In the genomic region with DNA sequence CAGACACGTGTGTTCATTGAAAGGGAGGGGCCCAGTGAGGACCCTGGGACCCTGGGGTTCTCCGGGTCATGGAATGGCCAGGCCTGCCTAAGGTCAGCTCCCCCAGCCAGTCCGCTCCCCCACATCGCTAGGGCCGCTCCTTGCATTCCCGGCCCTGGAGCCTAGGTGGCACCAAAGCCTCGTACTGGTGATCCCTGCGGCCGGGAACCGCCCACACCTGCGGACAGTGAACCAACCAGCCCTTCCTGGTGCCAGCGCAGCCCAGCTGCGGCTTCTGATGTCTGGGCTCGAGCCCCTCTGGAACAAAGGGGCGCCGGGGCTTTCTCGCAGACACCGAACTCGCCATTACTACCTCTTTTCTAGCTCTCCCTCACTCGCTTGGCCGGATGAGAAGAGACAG, we compare ENCODE assay signal across 8 mouse cellular contexts. TPM values are rescaled to one million over a fixed set of nuclear protein-coding genes. Genes with fewer than 3 reads are reported as not detected.
DNase-seq lines count a peak whose midpoint lies in the region; ATAC-seq and TF ChIP-seq lines count a peak whose summit lies in the region.

No protein-coding gene starts in this region.

- H3K27me3 ChIP-seq in embryonic facial prominence, embryonic 13.5 days, result peaks cover 63% of the 10 kb centered on the region
- peaks cover 6% of the 10 kb centered on the region; the same call in 1 of the 2 replicates for H3K27me3 ChIP-seq in heart, adult 2 months (ENCODE audit: control insufficient read depth, insufficient read depth, low read length)
- peaks cover 29% of the 10 kb centered on the region for H3K27me3 ChIP-seq in limb, embryonic 14.5 days (ENCODE audit: control insufficient read depth, insufficient read depth, low read length)
- peaks cover 45% of the 10 kb centered on the region for H3K27me3 ChIP-seq in midbrain, embryonic 16.5 days (ENCODE audit: control insufficient read depth, insufficient read depth, low read depth, low read length)
- peaks cover 22% of the 10 kb centered on the region for H3K27me3 ChIP-seq in spleen, adult 2 months (ENCODE audit: control insufficient read depth, insufficient read depth, low read length)

- no peaks in the 10 kb centered on the region for H3K9me3 ChIP-seq in embryonic facial prominence, embryonic 13.5 days
- H3K9me3 ChIP-seq in limb, embryonic 14.5 days (ENCODE audit: control insufficient read depth, low read length), result no peaks in the 10 kb centered on the region
- H3K9me3 ChIP-seq in midbrain, embryonic 16.5 days (replicated peaks; ENCODE audit: control insufficient read depth, low read length, poor library complexity, severe bottlenecking), result no peaks in the 10 kb centered on the region

- no peaks in the 10 kb centered on the region for H3K79me2 ChIP-seq in heart, adult 2 months (replicated peaks; ENCODE audit: control insufficient read depth, insufficient read depth, low read length)

- ATAC-seq in embryonic facial prominence, embryonic 13.5 days (ENCODE audit: insufficient number of reproducible peaks, insufficient read depth, low FRiP score, low TSS enrichment, low read depth), result peak; percentile 26; the same call in 1 of the 2 replicates
- peak; percentile 79; the same call in 1 of the 2 replicates for ATAC-seq in limb, embryonic 14.5 days (ENCODE audit: low FRiP score, low read depth)
- ATAC-seq in midbrain, embryonic 16.5 days, result peak; percentile 86

- 0 out of 2 replicates have a peak, but pooled peaks have one; percentile 32 for TF ChIP-seq EP300 in heart, adult 2 months (IDR thresholded peaks at IDR 0.05; ENCODE audit: insufficient read depth, low read depth, low read length)

- peak overlapping the region; percentile 91 for H3K4me2 ChIP-seq in embryonic facial prominence, embryonic 13.5 days
- peak overlapping the region; percentile 81 for H3K4me2 ChIP-seq in limb, embryonic 14.5 days (replicated peaks; ENCODE audit: low read depth, low read length, severe bottlenecking)
- peak overlapping the region; percentile 75 for H3K4me2 ChIP-seq in midbrain, embryonic 16.5 days (ENCODE audit: low read length)

- H3K4me1 ChIP-seq in embryonic facial prominence, embryonic 13.5 days, result peaks cover 23% of the 10 kb centered on the region
- H3K4me1 ChIP-seq in heart, adult 2 months (ENCODE audit: control insufficient read depth, insufficient read depth, low read length), result peaks cover 2% of the 10 kb centered on the region; the same call in 1 of the 2 replicates
- H3K4me1 ChIP-seq in limb, embryonic 14.5 days (ENCODE audit: control insufficient read depth, insufficient read depth, low read length), result peaks cover 9% of the 10 kb centered on the region; the same call in 1 of the 2 replicates
- H3K4me1 ChIP-seq in midbrain, embryonic 16.5 days (ENCODE audit: control insufficient read depth, insufficient read depth, low read length), result peaks cover 14% of the 10 kb centered on the region
- peaks cover 9% of the 10 kb centered on the region; the same call in 1 of the 2 replicates for H3K4me1 ChIP-seq in spleen, adult 2 months (ENCODE audit: control insufficient read depth, insufficient read depth, insufficient read length)

- H3K4me3 ChIP-seq in embryonic facial prominence, embryonic 13.5 days, result peak overlapping the region; percentile 49
- peak overlapping the region; percentile 55 for H3K4me3 ChIP-seq in heart, adult 2 months
- H3K4me3 ChIP-seq in limb, embryonic 14.5 days (replicated peaks; ENCODE audit: low read length), result peak overlapping the region; percentile 46
- H3K4me3 ChIP-seq in midbrain, embryonic 16.5 days (ENCODE audit: low read depth, low read length), result peak overlapping the region; percentile 44
- peak overlapping the region; percentile 47; the same call in 1 of the 2 replicates for H3K4me3 ChIP-seq in spleen, adult 2 months (ENCODE audit: extremely low read depth, insufficient read depth, insufficient read length)

- H3K9ac ChIP-seq in embryonic facial prominence, embryonic 13.5 days, result no peak overlapping the region
- H3K9ac ChIP-seq in heart, adult 2 months (ENCODE audit: low read depth, low read length), result no peak overlapping the region
- H3K9ac ChIP-seq in limb, embryonic 14.5 days (ENCODE audit: low read depth, low read length, severe bottlenecking), result 0 out of 2 replicates have a peak overlapping the region, but pooled peaks have one; percentile 8
- peak overlapping the region; percentile 40 for H3K9ac ChIP-seq in midbrain, embryonic 16.5 days (ENCODE audit: low read depth, low read length)

- peak; percentile 78 for DNase-seq in 416B (ENCODE audit: low read depth)
- DNase-seq in adrenal gland, postnatal 36 days, result peak; percentile 84 to 89
- DNase-seq in heart, adult 2 months, result peak; percentile 78 to 86
- DNase-seq in kidney, adult 18-20 months, result peak; percentile 86
- DNase-seq in limb, embryonic 14.5 days (ENCODE audit: low spot score), result peak; percentile 78
- peak; percentile 28 to 73 for DNase-seq in spleen, adult 2 months (ENCODE audit: low read depth in 1 of 2, low spot score in 2 of 2)

- no peaks in the 10 kb centered on the region for H3K36me3 ChIP-seq in embryonic facial prominence, embryonic 13.5 days
- no peaks in the 10 kb centered on the region for H3K36me3 ChIP-seq in heart, adult 2 months (ENCODE audit: control insufficient read depth, insufficient read depth, low read length)
- no peaks in the 10 kb centered on the region for H3K36me3 ChIP-seq in limb, embryonic 14.5 days (ENCODE audit: control insufficient read depth, insufficient read depth, low read length)
- no peaks in the 10 kb centered on the region for H3K36me3 ChIP-seq in midbrain, embryonic 16.5 days (ENCODE audit: control insufficient read depth, insufficient read depth, low read length)
- no peaks in the 10 kb centered on the region for H3K36me3 ChIP-seq in spleen, adult 2 months (ENCODE audit: control insufficient read depth, insufficient read depth, low read length)

- TF ChIP-seq POLR2A in heart, adult 2 months (IDR thresholded peaks at IDR 0.05; ENCODE audit: insufficient read depth, low read depth, low read length), result no peak
- TF ChIP-seq POLR2A in limb, embryonic 14.5 days (IDR thresholded peaks at IDR 0.05; ENCODE audit: borderline replicate concordance, extremely low read depth, insufficient read depth, insufficient read length), result no peak
- no peak for TF ChIP-seq POLR2A in spleen, adult 2 months (IDR thresholded peaks at IDR 0.05; ENCODE audit: low read depth, low read length)

- intact Hi-C loops in heart, adult 2 months (cut with DNase I), result loop anchor here (1.0 to 5.0 kb wide), 2 partner anchors 70 to 96 kb away; no protein-coding TSS in a partner anchor

- under 1% methylated on average over 21 of the region's 21 CpGs for WGBS in embryonic facial prominence, embryonic 13.5 days
- under 1% methylated on average over 21 of the region's 21 CpGs for WGBS in heart, adult 2 months
- under 1% methylated on average over 21 of the region's 21 CpGs for WGBS in limb, embryonic 14.5 days
- under 1% methylated on average over 19 of the region's 21 CpGs for WGBS in midbrain, embryonic 16.5 days
- WGBS in spleen, adult 2 months, result 2% methylated on average over 21 of the region's 21 CpGs

- TF ChIP-seq CTCF in heart, adult 2 months (IDR thresholded peaks at IDR 0.05), result peak; percentile 97
- TF ChIP-seq CTCF in spleen, adult 2 months (IDR thresholded peaks at IDR 0.05; ENCODE audit: extremely low read depth, insufficient read depth, insufficient read length, insufficient replicate concordance), result peak; percentile 69; the same call in 1 of the 2 replicates

- no peak overlapping the region for H3K27ac ChIP-seq in embryonic facial prominence, embryonic 13.5 days
- no peak overlapping the region for H3K27ac ChIP-seq in heart, adult 2 months
- no peak overlapping the region for H3K27ac ChIP-seq in limb, embryonic 14.5 days (replicated peaks; ENCODE audit: low read depth, low read length)
- no peak overlapping the region for H3K27ac ChIP-seq in midbrain, embryonic 16.5 days (ENCODE audit: low read length)
- H3K27ac ChIP-seq in spleen, adult 2 months (ENCODE audit: insufficient read depth, low read length), result no peak overlapping the region

RNA-seq across cellular contexts. Expression of a gene that starts 1.1 kb away (rescaled TPM):
- 10 to 100 TPM; 25.6 to 42.2 TPM for total RNA-seq in adrenal gland, postnatal 36 days (2021)
- 0.89 and 0.91 TPM in 2 replicates for polyA plus RNA-seq in embryonic facial prominence, embryonic 13.5 days (2015; fragmentation: Nextera tagmentation; extraction: Ambion mirVana)
- 1 to 10 TPM in 1 of 2 experiments, under 1 TPM in 1; 0.73 to 1.8 TPM for total RNA-seq in heart, adult 2 months (2021)
- 1.7 and 2.1 TPM in 2 replicates for polyA plus RNA-seq in heart, adult 2 months (2012; rRNA removed)
- polyA plus RNA-seq in limb, embryonic 14.5 days (2012; rRNA removed), result 0.79 and 1.5 TPM in 2 replicates
- polyA plus RNA-seq in limb, embryonic 14.5 days (2014; fragmentation: Nextera tagmentation; extraction: Ambion mirVana), result 0.90 and 1.2 TPM in 2 replicates
- polyA plus RNA-seq in midbrain, embryonic 16.5 days (2015; fragmentation: Nextera tagmentation; extraction: Ambion mirVana), result 7.8 and 10.9 TPM in 2 replicates
- polyA plus RNA-seq in spleen, adult 2 months (2012; rRNA removed), result 6.1 and 6.2 TPM in 2 replicates

Comparison
In these comparisons a context has a peak if more than half of its experiments do, and no peak if none do; other contexts are left out.
1. ATAC-seq: peak in every context shown above with its lines; median percentile 86 in midbrain, embryonic 16.5 days; 79 in limb, embryonic 14.5 days; 26 in embryonic facial prominence, embryonic 13.5 days.
2. H3K9ac ChIP-seq: peak in limb, embryonic 14.5 days (single experiment) and midbrain, embryonic 16.5 days (single experiment); none in embryonic facial prominence, embryonic 13.5 days (single experiment) and heart, adult 2 months (single experiment).
3. Peak in every context shown above with its lines, with median percentiles within 50 percentile points of each other: DNase-seq, H3K4me2 ChIP-seq and H3K4me3 ChIP-seq.